Mouse (Mus musculus) stomach, postnatal 0 days (tissue): ENCODE measurements at regions not wholly inside any gene's neighbourhood (a gene's known extent, or its start where the extent isn't known, plus 50 kb on each side); places are given as distances from the start of the nearest gene placed in this dataset.

Experiments used
- CTCF ChIP-seq: IDR thresholded peaks from 2 replicates; pipeline ENCODE4 v1.5.1; 2016; ENCODE audit warnings: antibody characterized with exemption, low read depth, mild to moderate bottlenecking, moderate library complexity
- EP300 ChIP-seq: optimal IDR thresholded peaks from 2 replicates; pipeline ENCODE3; 2016; ENCODE audit warnings: antibody characterized with exemption

DNA sequence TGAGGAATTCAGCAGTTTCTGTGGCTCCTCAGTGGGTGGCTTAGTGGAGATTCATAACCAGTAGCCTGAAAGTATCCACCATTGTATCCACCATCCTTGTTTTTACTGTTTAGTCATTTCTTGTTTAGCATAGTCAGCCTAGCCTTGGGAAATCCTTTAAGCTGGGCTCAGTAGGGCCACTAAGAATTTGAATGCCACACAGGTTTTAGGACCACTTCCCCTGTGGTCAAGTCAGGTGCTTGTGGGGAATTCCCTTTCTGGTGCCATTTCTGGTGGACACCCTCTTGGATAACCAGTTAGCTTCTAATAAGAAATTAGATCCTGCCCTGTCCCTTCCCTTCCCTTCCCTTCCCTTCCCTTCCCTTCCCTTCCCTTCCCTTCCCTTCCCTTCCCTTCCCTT, 502.8 kb upstream of the Vrk2 start:
- TF ChIP-seq CTCF (no peak), EP300 (no peak)
